Mouse (Mus musculus) fat pad, adult 2 months (tissue): ENCODE results near the gene Fmo2.

Source experiments
- DNase-seq: peaks from one replicate; pipeline ENCODE4 v3.0.0-alpha.2; 2011; ENCODE audit warnings: low read depth, low spot score; ENCODE audit errors: extremely low read depth

Gene Fmo2

DNA sequence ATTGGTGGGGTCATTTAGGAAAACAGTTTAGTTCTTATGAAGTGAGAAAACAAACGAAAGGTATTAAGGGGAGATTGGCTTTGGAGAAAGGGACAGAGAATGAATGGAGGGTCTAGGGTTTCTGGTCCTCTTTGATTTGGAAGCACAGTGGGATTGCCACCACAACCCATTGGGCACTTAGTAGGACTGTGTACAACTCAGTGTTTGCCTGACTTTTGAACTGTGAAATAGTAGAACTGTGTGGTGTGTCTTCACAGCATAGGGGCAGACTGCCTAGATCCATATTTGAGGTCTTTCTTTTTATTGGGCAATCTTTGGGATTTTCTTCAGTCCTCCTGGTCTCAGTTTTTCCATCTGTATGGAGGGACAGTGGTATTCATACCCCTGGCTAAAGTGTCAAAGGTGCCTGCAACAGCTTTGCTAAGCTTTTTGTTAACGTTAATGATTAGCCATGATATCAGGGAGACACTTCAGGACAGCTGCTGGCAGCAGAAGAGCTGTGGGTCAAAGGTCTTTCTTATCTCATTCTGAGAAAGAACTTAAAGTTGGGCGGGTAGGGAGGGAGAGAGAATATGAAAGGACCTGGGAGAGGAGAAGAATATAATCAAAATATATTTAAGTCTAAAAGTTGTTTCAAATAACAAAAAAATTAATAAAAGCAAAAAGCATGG is 44.6 kb downstream of the Fmo2 start:
- DNase-seq: no peak

DNA sequence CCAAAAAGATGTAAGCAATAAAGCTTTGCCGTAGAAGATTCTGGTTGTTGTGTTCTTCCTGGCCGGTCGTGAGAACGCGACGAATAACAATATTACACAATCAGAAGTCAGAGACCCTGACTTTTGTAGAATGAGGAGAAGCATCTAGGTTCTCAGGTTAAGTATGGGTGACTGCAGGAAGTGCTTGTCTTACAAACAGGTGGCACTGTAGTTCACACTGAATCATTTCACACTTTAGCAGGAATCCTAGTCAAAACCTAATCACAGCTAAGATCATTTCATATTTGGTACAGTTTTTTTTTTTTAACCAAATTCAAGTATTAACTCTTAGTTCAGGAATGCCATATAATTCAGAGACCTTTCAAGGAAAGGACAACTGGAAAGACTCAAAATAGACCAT is 51.0 kb downstream of the Fmo2 start:
- no peak for DNase-seq

DNA sequence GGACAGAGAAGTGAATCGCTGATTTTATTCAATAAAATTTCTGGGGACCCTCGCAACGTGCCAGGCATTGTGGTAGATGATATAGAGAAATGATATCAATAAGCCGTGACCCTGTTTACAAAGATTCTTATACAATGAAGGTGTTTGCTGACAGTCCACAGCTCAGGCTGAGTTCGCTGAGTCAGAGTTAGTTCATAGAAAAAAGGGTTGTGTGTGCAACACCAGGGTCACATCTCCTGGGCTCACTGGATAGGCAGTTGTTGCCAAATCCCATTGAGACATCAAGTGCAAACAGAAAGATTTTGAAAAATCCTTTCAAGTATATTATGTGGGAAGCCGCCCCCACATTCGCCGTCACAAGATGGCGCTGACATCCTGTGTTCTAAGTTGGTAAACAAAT is 58.3 kb downstream of the Fmo2 start:
- no peak for DNase-seq

DNA sequence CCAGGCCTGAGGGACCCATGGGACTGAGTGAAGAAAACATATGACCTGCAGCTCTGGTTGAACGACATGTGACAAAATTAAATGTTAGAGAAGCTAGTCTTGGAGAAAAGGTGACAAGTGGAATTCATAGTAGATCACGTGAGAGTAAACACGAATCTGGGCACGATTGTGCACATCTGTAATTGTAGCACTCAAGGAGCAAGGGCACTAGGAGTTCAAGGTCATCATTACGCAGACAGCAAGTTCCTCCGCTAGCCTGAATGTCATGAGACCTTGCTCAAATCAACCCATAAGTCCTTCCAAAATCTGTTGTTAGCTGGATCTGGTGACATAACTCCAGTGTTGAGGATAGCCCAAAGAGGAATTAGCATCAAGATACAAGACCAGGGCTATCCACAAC is 59.5 kb downstream of the Fmo2 start:
- DNase-seq: no peak

DNA sequence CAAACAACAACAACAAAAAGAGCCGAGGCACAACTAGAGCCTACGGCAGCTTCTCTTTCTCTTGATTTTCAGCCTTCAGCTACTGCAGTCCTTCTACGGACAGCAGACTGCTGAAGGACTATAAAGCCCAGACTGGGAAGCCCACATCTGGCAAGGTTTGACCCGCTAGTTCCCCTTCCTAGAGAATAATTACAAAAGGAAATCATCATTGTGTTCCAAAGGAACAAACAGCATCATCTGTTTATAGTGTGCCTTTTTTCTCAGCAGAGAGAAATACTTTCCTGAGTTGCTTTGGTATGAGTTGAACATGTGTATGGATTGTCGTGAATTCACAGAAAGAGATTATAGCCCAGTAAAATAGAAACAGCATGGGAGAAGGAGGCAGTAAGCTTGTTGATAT is 64.2 kb downstream of the Fmo2 start:
- no peak for DNase-seq

DNA sequence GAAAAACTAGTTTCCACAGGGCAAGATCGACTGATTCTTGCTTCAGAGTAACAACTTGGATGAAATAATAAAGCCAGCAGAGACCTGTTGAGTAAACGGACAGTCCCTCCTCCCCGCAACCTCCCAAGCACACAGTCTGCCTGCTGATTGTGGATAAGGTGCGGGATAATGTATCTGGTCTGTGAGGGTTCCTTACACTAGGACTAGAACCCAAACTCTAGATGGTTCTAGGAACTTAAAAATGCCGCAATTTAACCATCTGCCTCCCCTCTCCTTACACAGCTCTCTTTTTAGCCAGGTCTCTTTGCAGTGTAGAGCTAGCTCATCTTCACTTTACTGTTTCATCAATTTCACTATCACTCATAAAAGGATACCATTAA is 66.0 kb downstream of the Fmo2 start:
- DNase-seq: no peak

DNA sequence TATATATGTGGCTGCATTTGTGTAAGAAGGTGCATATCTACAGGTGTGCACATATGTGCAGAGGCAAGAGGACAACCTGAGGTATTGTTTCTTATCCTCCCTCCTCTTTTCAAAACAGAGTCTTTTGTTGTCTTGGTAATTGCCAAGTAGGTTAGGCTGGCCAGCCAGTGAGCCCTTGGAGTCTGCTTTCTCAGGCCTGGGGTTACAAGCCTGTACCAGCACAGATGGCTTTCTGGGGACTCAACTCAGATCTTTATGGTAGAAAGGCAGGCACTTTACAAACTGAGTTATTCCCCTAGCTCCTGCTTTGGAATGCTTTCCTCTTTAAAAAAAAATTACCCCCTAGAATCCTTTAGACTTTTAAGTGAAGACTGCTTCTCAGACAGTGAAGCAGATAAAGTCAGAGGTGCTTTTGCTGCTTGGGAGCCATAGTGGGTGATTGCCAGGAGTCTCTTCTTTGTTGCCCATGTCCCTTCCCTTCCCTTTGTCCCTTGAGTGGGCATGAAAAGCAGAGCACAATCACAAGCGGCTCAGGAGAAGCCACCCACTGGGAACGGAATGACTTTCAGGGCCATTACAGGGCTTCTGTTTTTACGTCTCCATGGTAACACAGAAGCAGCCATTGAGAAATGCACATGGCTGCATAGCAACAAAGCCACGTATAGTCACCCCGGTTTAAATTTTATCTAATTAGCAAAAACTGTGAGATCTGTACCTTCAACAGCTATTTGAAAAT is 66.5 kb downstream of the Fmo2 start:
- no peak for DNase-seq
